Mouse (Mus musculus) stomach, embryonic 16.5 days (tissue): ENCODE results near the gene Xxylt1. TPM values are rescaled to one million over a fixed set of nuclear protein-coding genes. Genes with fewer than 3 reads are reported as not detected.

Source experiments
- ATAC-seq: fragments of 200-750 bp; cut with Nextera tagmentation; 2 replicates; pipeline ENCODE4 v1.8.0; 2017; ENCODE audit warnings: moderate number of reproducible peaks, moderate TSS enrichment; ENCODE audit not compliant: insufficient read depth, low FRiP score
- H3K27ac ChIP-seq: fragments of 300-500 bp; sonication (generic); 2 replicates; pipeline ENCODE4 v1.5.1; 2014; ENCODE audit warnings: low read length
- H3K27me3 ChIP-seq: fragments of 300-500 bp; sonication (generic); 2 replicates; pipeline ENCODE4 v1.6.1; 2014; ENCODE audit warnings: low read length, control low read depth, mixed read lengths; ENCODE audit not compliant: control insufficient read depth, insufficient read depth
- H3K36me3 ChIP-seq: fragments of 300-500 bp; sonication (generic); 2 replicates; pipeline ENCODE4 v1.6.1; 2014; ENCODE audit warnings: low read length; ENCODE audit not compliant: control insufficient read depth, insufficient read depth
- H3K4me1 ChIP-seq: fragments of 300-500 bp; sonication (generic); 2 replicates; pipeline ENCODE4 v1.6.1; 2014; ENCODE audit warnings: low read length, control low read depth, mixed read lengths; ENCODE audit not compliant: control insufficient read depth, insufficient read depth
- H3K4me2 ChIP-seq: fragments of 300-500 bp; sonication (generic); 2 replicates; pipeline ENCODE4 v1.6.1; 2014; ENCODE audit warnings: low read depth, low read length, mixed read lengths
- H3K4me3 ChIP-seq: fragments of 300-500 bp; sonication (generic); replicated peaks from 2 replicates; pipeline ENCODE4 v1.5.1; 2014; ENCODE audit warnings: mild to moderate bottlenecking, low read length
- H3K9ac ChIP-seq: fragments of 300-500 bp; sonication (generic); 2 replicates; pipeline ENCODE4 v1.6.1; 2014; ENCODE audit warnings: low read length
- H3K9me3 ChIP-seq: fragments of 300-500 bp; sonication (generic); replicated peaks from 2 replicates; pipeline ENCODE4 v1.6.1; 2016; ENCODE audit warnings: low read length, control low read depth; ENCODE audit not compliant: control insufficient read depth
- WGBS: fragments of 180-500 bp; shearing (Covaris S2); extraction: QIAGEN DNeasy Blood & Tissue Kit; methylation state at CpG from one replicate; pipeline ENCODE4 v1.1.7; 2014; 5-methylcytosine and 5-hydroxymethylcytosine counted together
- polyA plus RNA-seq: library from polyadenylated mRNA; unstranded; fragments of >200 nt; fragmentation: Nextera tagmentation; extraction: Ambion mirVana; gene quantifications from 2 replicates; pipeline ENCODE4 v1.2.1, GENCODE M21; 2015

The Xxylt1 gene
- polyA plus RNA-seq, 1 experiment from 2014 or later = 5.5 TPM

- H3K36me3 ChIP-seq = no peaks in the 10 kb centered on the region
- no peak overlapping the region for H3K4me2 ChIP-seq
- no peak overlapping the region for H3K9ac ChIP-seq
- no peak overlapping the region for H3K4me3 ChIP-seq
- 0 out of 2 replicates have a peak, but pooled peaks cover 5% of the 10 kb centered on the region for H3K4me1 ChIP-seq
- no peak for ATAC-seq
- WGBS = 76% methylated on average over 7 of the region's 7 CpGs
- no peaks in the 10 kb centered on the region for H3K27me3 ChIP-seq
- H3K27ac ChIP-seq = no peak overlapping the region; the same call in 1 of the 2 replicates
- no peaks in the 10 kb centered on the region for H3K9me3 ChIP-seq
Measured at GRCm38 (mm10) chr16:31068280-31068679, 13.0 kb downstream of the Xxylt1 start.

GRCm38 (mm10) chr16:31066344-31067098 is 14.7 kb downstream of the Xxylt1 start:
- Histone ChIP-seq H3K4me1 (peaks cover 5% of the 10 kb centered on the region; the same call in 1 of the 2 replicates), H3K27ac (peak overlapping the region; percentile 61), H3K4me3 (no peak overlapping the region), H3K4me2 (0 out of 2 replicates have a peak overlapping the region, but pooled peaks have one; percentile 16), H3K36me3 (no peaks in the 10 kb centered on the region), H3K9ac (no peak overlapping the region), H3K9me3 (no peaks in the 10 kb centered on the region), H3K27me3 (no peaks in the 10 kb centered on the region)
- 48% methylated on average over 15 of the region's 15 CpGs for WGBS
- ATAC-seq = peak; percentile 44; the same call in 1 of the 2 replicates

- Histone ChIP-seq H3K9ac (no peak overlapping the region), H3K4me3 (no peak overlapping the region), H3K4me1 (peaks cover 10% of the 10 kb centered on the region; the same call in 1 of the 2 replicates), H3K27me3 (no peaks in the 10 kb centered on the region), H3K36me3 (no peaks in the 10 kb centered on the region), H3K4me2 (no peak overlapping the region), H3K27ac (no peak overlapping the region), H3K9me3 (no peaks in the 10 kb centered on the region)
- ATAC-seq = no peak
- WGBS = 80% methylated on average over 6 of the region's 6 CpGs
Measured at GRCm38 (mm10) chr16:31064782-31065181, 16.4 kb downstream of the Xxylt1 start.

- Histone ChIP-seq H3K36me3 (no peaks in the 10 kb centered on the region), H3K4me1 (peaks cover 15% of the 10 kb centered on the region; the same call in 1 of the 2 replicates), H3K4me3 (no peak overlapping the region), H3K9ac (no peak overlapping the region), H3K27me3 (no peaks in the 10 kb centered on the region), H3K4me2 (no peak overlapping the region), H3K9me3 (no peaks in the 10 kb centered on the region), H3K27ac (no peak overlapping the region)
- ATAC-seq = no peak
- WGBS = 54% methylated on average over 3 of the region's 3 CpGs
Measured at GRCm38 (mm10) chr16:31062918-31063317, 18.3 kb downstream of the Xxylt1 start.

- no peak for ATAC-seq
- no peak overlapping the region for H3K27ac ChIP-seq
Measured at GRCm38 (mm10) chr16:31061246-31061880, 19.9 kb downstream of the Xxylt1 start.

GRCm38 (mm10) chr16:31060714-31061113 is 20.5 kb downstream of the Xxylt1 start:
- no peaks in the 10 kb centered on the region for H3K36me3 ChIP-seq

More at GRCm38 (mm10) chr16:31061246-31061880, 19.9 kb downstream of the Xxylt1 start:
- Histone ChIP-seq H3K4me1 (peaks cover 15% of the 10 kb centered on the region; the same call in 1 of the 2 replicates), H3K27me3 (no peaks in the 10 kb centered on the region), H3K4me2 (no peak overlapping the region), H3K9ac (no peak overlapping the region), H3K4me3 (no peak overlapping the region), H3K36me3 (no peaks in the 10 kb centered on the region), H3K9me3 (no peaks in the 10 kb centered on the region)
- 69% methylated on average over 11 of the region's 11 CpGs for WGBS

GRCm38 (mm10) chr16:31060226-31060625 is 21.0 kb downstream of the Xxylt1 start:
- 98% methylated on average over 3 of the region's 3 CpGs for WGBS
- no peak for ATAC-seq
- H3K4me1 ChIP-seq = peaks cover 15% of the 10 kb centered on the region; the same call in 1 of the 2 replicates
- no peak overlapping the region for H3K9ac ChIP-seq
- no peak overlapping the region for H3K4me2 ChIP-seq
- H3K4me3 ChIP-seq = no peak overlapping the region
- no peaks in the 10 kb centered on the region for H3K9me3 ChIP-seq
- H3K36me3 ChIP-seq = no peaks in the 10 kb centered on the region
- H3K27me3 ChIP-seq = no peaks in the 10 kb centered on the region
- H3K27ac ChIP-seq = no peak overlapping the region

More at GRCm38 (mm10) chr16:31060714-31061113, 20.5 kb downstream of the Xxylt1 start:
- Histone ChIP-seq H3K9ac (no peak overlapping the region), H3K4me1 (peaks cover 15% of the 10 kb centered on the region; the same call in 1 of the 2 replicates), H3K27me3 (no peaks in the 10 kb centered on the region), H3K27ac (no peak overlapping the region), H3K4me2 (no peak overlapping the region), H3K4me3 (no peak overlapping the region), H3K9me3 (no peaks in the 10 kb centered on the region)
- no peak for ATAC-seq
- 88% methylated on average over 13 of the region's 13 CpGs for WGBS

GRCm38 (mm10) chr16:31059730-31060129 is 21.5 kb downstream of the Xxylt1 start:
- H3K36me3 ChIP-seq = no peaks in the 10 kb centered on the region
- ATAC-seq = no peak
- no peak overlapping the region for H3K4me2 ChIP-seq
- no peaks in the 10 kb centered on the region for H3K9me3 ChIP-seq
- no peak overlapping the region for H3K4me3 ChIP-seq
- H3K9ac ChIP-seq = no peak overlapping the region
- peaks cover 15% of the 10 kb centered on the region; the same call in 1 of the 2 replicates for H3K4me1 ChIP-seq
- H3K27me3 ChIP-seq = no peaks in the 10 kb centered on the region
- H3K27ac ChIP-seq = no peak overlapping the region
- WGBS = 89% methylated on average over 4 of the region's 4 CpGs

GRCm38 (mm10) chr16:31052812-31053211 is 28.4 kb downstream of the Xxylt1 start:
- 56% methylated on average over 6 of the region's 6 CpGs for WGBS
- Histone ChIP-seq H3K9ac (no peak overlapping the region), H3K36me3 (no peaks in the 10 kb centered on the region), H3K27me3 (no peaks in the 10 kb centered on the region), H3K4me1 (0 out of 2 replicates have a peak, but pooled peaks cover 5% of the 10 kb centered on the region), H3K9me3 (no peaks in the 10 kb centered on the region), H3K4me3 (no peak overlapping the region), H3K4me2 (no peak overlapping the region), H3K27ac (no peak overlapping the region)
- ATAC-seq = no peak
